Mouse (Mus musculus): ENCODE data around the gene Gm436. TPM values are rescaled to one million over a fixed set of nuclear protein-coding genes. Genes with fewer than 3 reads are reported as not detected.

The Gm436 gene
- not detected in 2 replicates for polyA plus RNA-seq (2015; fragmentation: Nextera tagmentation; extraction: Ambion mirVana)

DNA sequence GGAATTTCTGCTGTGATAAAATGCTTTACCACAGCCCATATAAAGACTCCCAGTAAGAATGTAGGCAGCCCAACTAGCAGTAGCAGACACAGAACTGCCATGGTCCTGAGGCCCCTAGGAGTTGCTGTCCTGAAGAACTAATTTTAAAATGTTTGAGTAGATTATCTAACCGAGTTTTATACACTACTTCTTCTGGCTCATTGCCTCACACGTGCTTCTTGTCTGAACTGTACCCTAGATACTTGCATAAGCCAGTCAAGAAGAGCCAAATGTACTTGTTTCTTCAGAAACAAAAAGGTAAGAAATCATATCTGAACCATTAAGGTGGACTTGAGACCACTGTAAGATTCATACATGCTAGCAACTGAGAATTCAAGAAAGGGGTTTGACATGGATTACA lies at the start of gene Gm436:
Gene Gm436, minus strand, starts transcription at position 101 of the 400 bp plus-strand sequence.

DNA sequence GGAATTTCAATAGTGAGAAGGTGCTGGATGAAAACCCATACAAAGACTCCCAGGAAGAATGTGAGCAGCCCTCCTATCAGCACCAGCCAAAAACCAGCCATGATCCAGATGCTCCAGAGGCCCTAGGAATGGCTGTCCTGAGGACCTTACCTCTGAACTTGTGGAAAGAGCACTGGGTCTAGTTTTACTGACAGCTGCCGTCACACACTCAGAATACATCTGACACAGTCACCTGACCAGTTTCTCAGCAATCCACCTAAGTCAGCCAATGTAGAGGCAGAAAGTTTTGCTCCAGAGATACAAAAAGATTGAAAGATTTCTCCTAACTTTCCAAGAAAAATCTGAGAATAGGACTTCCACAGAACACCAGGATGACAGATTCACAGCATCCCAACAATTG lies 35.1 kb upstream of the Gm436 start, which contains the start of gene Gm13178:
Gene Gm13178, minus strand, starts transcription at position 101 of the 400 bp plus-strand sequence.

Other genes starting within 250 kb of the Gm436 start
- 0.26 and 0.56 TPM in 2 replicates for gene 1700012P22Rik, start 247.6 kb downstream of the Gm436 start, polyA plus RNA-seq (2015; fragmentation: Nextera tagmentation; extraction: Ambion mirVana)
- not detected in 2 replicates for gene Gm9944, start 233.1 kb downstream of the Gm436 start, polyA plus RNA-seq (2015; fragmentation: Nextera tagmentation; extraction: Ambion mirVana)
- not detected in 2 replicates for gene Aadacl3, start 222.6 kb downstream of the Gm436 start, polyA plus RNA-seq (2015; fragmentation: Nextera tagmentation; extraction: Ambion mirVana)
- gene 9430007A20Rik, start 166.5 kb downstream of the Gm436 start, polyA plus RNA-seq (2015; fragmentation: Nextera tagmentation; extraction: Ambion mirVana): not detected in 2 replicates
- not detected in 2 replicates for gene Gm13124, start 121.2 kb downstream of the Gm436 start, polyA plus RNA-seq (2015; fragmentation: Nextera tagmentation; extraction: Ambion mirVana)
- not detected in 2 replicates for gene Aadacl4, start 72.7 kb downstream of the Gm436 start, polyA plus RNA-seq (2015; fragmentation: Nextera tagmentation; extraction: Ambion mirVana)
- not detected in 2 replicates for gene Gm13178, start 35.0 kb upstream of the Gm436 start, polyA plus RNA-seq (2015; fragmentation: Nextera tagmentation; extraction: Ambion mirVana)
- gene Gm438, start 100.2 kb upstream of the Gm436 start, polyA plus RNA-seq (2015; fragmentation: Nextera tagmentation; extraction: Ambion mirVana): not detected in 2 replicates
- 37.5 and 40.6 TPM in 2 replicates for gene Dhrs3, start 206.5 kb upstream of the Gm436 start, polyA plus RNA-seq (2015; fragmentation: Nextera tagmentation; extraction: Ambion mirVana)

Data from neural tube, postnatal 0 days (tissue).